In genomic region chr16:92103572-92104331, GRCm38 (mm10) we compare ENCODE assay signal across 8 mouse cellular contexts. TPM values are rescaled to one million over a fixed set of nuclear protein-coding genes. Genes with fewer than 3 reads are reported as not detected.
DNase-seq lines count a peak whose midpoint lies in the region; ATAC-seq lines count a peak whose summit lies in the region.

No protein-coding gene starts in this region.

- 29% methylated on average over 9 of the region's 9 CpGs for WGBS in hindbrain, embryonic 13.5 days
- WGBS in midbrain, embryonic 11.5 days = 26% methylated on average over 9 of the region's 9 CpGs

- H3K4me1 ChIP-seq in hindbrain, embryonic 13.5 days (replicated peaks) = peaks cover 35% of the 10 kb centered on the region
- peaks cover 6% of the 10 kb centered on the region for H3K4me1 ChIP-seq in midbrain, embryonic 11.5 days (ENCODE audit: control insufficient read depth, insufficient read depth, low read length)

- peaks cover 29% of the 10 kb centered on the region for H3K36me3 ChIP-seq in hindbrain, embryonic 13.5 days
- H3K36me3 ChIP-seq in midbrain, embryonic 11.5 days (ENCODE audit: control insufficient read depth, insufficient read depth, low read length) = no peaks in the 10 kb centered on the region; the same call in 1 of the 2 replicates

- H3K4me3 ChIP-seq in hindbrain, embryonic 13.5 days = no peak overlapping the region
- H3K4me3 ChIP-seq in midbrain, embryonic 11.5 days (ENCODE audit: low read depth, low read length) = no peak overlapping the region

- ATAC-seq in frontal cortex, adult (ENCODE audit: low TSS enrichment) = peak; percentile 15; the same call in 1 of the 2 replicates
- peak; percentile 43; the same call in 1 of the 2 replicates for ATAC-seq in hindbrain, embryonic 13.5 days (ENCODE audit: low FRiP score)
- ATAC-seq in midbrain, embryonic 11.5 days (ENCODE audit: low FRiP score) = peak; percentile 62

- no peak overlapping the region for H3K4me2 ChIP-seq in hindbrain, embryonic 13.5 days
- H3K4me2 ChIP-seq in midbrain, embryonic 11.5 days = no peak overlapping the region

- H3K9me3 ChIP-seq in hindbrain, embryonic 13.5 days = no peaks in the 10 kb centered on the region
- no peaks in the 10 kb centered on the region for H3K9me3 ChIP-seq in midbrain, embryonic 11.5 days (ENCODE audit: control insufficient read depth, low read length)

- H3K27ac ChIP-seq in hindbrain, embryonic 13.5 days = 0 out of 2 replicates have a peak overlapping the region, but pooled peaks have one; percentile 13
- H3K27ac ChIP-seq in midbrain, embryonic 11.5 days (ENCODE audit: low read depth, low read length) = no peak overlapping the region; the same call in 1 of the 2 replicates

- H3K9ac ChIP-seq in hindbrain, embryonic 13.5 days = no peak overlapping the region
- H3K9ac ChIP-seq in midbrain, embryonic 11.5 days (ENCODE audit: low read length) = no peak overlapping the region

- no peaks in the 10 kb centered on the region for H3K27me3 ChIP-seq in hindbrain, embryonic 13.5 days
- H3K27me3 ChIP-seq in midbrain, embryonic 11.5 days (ENCODE audit: control insufficient read depth, insufficient read depth, low read length) = no peaks in the 10 kb centered on the region

- no peak for DNase-seq in frontal cortex, postnatal 10 days (ENCODE audit: low spot score in 2 of 2)
- peak; percentile 51 for DNase-seq in adrenal gland, postnatal 25 days
- DNase-seq in midbrain, embryonic 11.5 days (ENCODE audit: low spot score, missing footprints) = peak; percentile 87
- DNase-seq in spleen, postnatal 10 days (ENCODE audit: low spot score in 2 of 2) = no peak
- DNase-seq in frontal cortex, postnatal 14 days (ENCODE audit: low spot score in 2 of 2) = no peak
- DNase-seq in layer of hippocampus, postnatal 25 days (ENCODE audit: extremely low spot score in 1 of 2, low spot score in 1 of 2) = no peak

RNA-seq across cellular contexts. Expression of gene Slc5a3, which starts 45.6 kb away (rescaled TPM):
- 23.6 and 33.2 TPM in 2 replicates for total RNA-seq in adrenal gland, postnatal 25 days (2021)
- 18.4 and 19.5 TPM in 2 replicates for polyA plus RNA-seq in hindbrain, embryonic 13.5 days (2015; fragmentation: Nextera tagmentation; extraction: Ambion mirVana)
- polyA plus RNA-seq in midbrain, embryonic 11.5 days (2014; fragmentation: Nextera tagmentation; extraction: Ambion mirVana) = 11.5 and 13.7 TPM in 2 replicates
- total RNA-seq in layer of hippocampus, postnatal 25 days (2021) = 10 to 100 TPM; 23.9 to 32.1 TPM

RNA-seq across cellular contexts. Expression of gene Gm49711, which starts 45.6 kb away (rescaled TPM):
- not detected in 2 replicates for total RNA-seq in adrenal gland, postnatal 25 days (2021)
- polyA plus RNA-seq in hindbrain, embryonic 13.5 days (2015; fragmentation: Nextera tagmentation; extraction: Ambion mirVana) = 0.71 and 0.86 TPM in 2 replicates
- polyA plus RNA-seq in midbrain, embryonic 11.5 days (2014; fragmentation: Nextera tagmentation; extraction: Ambion mirVana) = 0.19 TPM in 1 of 2 replicates, not detected in the other
- under 1 TPM; 0.25 to 0.33 TPM for total RNA-seq in layer of hippocampus, postnatal 25 days (2021)

RNA-seq across cellular contexts. Expression of gene Mrps6, which starts 45.7 kb away (rescaled TPM):
- 71.6 and 81.9 TPM in 2 replicates for total RNA-seq in adrenal gland, postnatal 25 days (2021)
- 182 and 201 TPM in 2 replicates for polyA plus RNA-seq in hindbrain, embryonic 13.5 days (2015; fragmentation: Nextera tagmentation; extraction: Ambion mirVana)
- polyA plus RNA-seq in midbrain, embryonic 11.5 days (2014; fragmentation: Nextera tagmentation; extraction: Ambion mirVana) = 118 and 122 TPM in 2 replicates
- total RNA-seq in layer of hippocampus, postnatal 25 days (2021) = 10 to 100 TPM; 43.2 to 54.9 TPM

Comparison
In these comparisons a context has a peak if more than half of its experiments do, and no peak if none do; other contexts are left out.
1. DNase-seq: peak in adrenal gland, postnatal 25 days (single experiment) and midbrain, embryonic 11.5 days (single experiment); none in frontal cortex, postnatal 10 days (0 of 2), spleen, postnatal 10 days (0 of 2), frontal cortex, postnatal 14 days (0 of 2) and layer of hippocampus, postnatal 25 days (0 of 2).
2. Peak in every context shown above with its lines, with median percentiles within 50 percentile points of each other: ATAC-seq.